Mouse (Mus musculus): Measurements from ENCODE around the gene Gpr35.

DNA sequence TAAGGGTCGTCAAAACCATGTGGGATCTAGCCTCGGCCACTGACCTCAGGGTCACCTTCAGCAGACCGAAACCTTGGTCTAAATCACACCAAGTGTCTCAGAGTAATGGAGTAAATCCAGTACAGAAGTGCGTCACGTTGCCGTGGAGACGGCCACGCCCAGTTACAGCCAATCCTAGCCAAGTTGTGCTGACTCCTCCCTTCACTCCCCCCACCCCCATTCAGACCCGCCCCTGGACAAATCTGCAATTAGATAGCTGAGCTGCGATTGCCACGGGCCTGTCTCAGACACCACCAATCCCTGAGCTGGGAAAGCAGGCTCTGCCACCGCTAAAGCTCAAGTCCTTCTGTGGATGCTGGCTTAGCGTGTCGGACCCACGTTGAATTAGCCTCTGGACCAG lies 47.9 kb upstream of the Gpr35 start, which contains the start of gene Ankmy1:
- TF ChIP-seq CTCF (IDR thresholded peaks at IDR 0.05; ENCODE audit: control insufficient read depth, insufficient read depth, insufficient replicate concordance, low read depth, low read length) = no peak
- peak; percentile 40; the same call in 1 of the 2 replicates for TF ChIP-seq POLR2A (IDR thresholded peaks at IDR 0.05; ENCODE audit: control insufficient read depth, low read depth, low read length)

Measured in testis, adult 2 months (tissue).